Mouse (Mus musculus): Measurements from ENCODE around the gene Bex1. TPM values are rescaled to one million over a fixed set of nuclear protein-coding genes. Genes with fewer than 3 reads are reported as not detected.

Bex1 gene
- polyA plus RNA-seq, 1 experiment: 1.9 TPM

DNA sequence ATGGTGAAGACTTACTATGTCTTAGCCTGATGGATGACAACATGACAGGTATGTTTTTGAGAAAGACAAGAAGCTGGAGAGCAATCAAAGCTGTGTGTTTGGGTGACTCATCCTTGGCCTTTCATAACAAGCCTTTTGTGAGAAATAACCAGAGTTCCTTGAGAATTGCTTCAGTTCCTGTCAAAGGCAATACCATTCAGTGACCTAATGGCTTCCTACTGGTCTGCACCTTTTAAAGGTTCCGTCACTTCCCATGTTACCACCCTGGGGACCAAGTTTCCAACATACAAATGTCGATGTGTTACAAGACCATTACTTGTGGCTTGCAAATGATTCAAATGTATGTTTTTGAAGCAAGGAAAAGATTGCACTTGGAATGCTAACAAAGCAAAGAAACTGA is 27.9 kb upstream of the Bex1 start:
- H3K27me3 ChIP-seq (ENCODE audit: control insufficient read depth, insufficient read depth, low read length): no peaks in the 10 kb centered on the region
- H3K36me3 ChIP-seq (ENCODE audit: control insufficient read depth, insufficient read depth, low read length): no peaks in the 10 kb centered on the region
- H3K4me1 ChIP-seq (ENCODE audit: control insufficient read depth, insufficient read depth, low read length): no peaks in the 10 kb centered on the region
- H3K27ac ChIP-seq (ENCODE audit: control insufficient read depth, insufficient read depth, low read depth, low read length): peak overlapping the region; percentile 36; the same call in 1 of the 2 replicates
- no peak for TF ChIP-seq CTCF (IDR thresholded peaks at IDR 0.05; ENCODE audit: control insufficient read depth, insufficient read depth, insufficient replicate concordance, low read depth, low read length)
- TF ChIP-seq POLR2A (IDR thresholded peaks at IDR 0.05; ENCODE audit: control insufficient read depth, low read depth, low read length): no peak
- no peak overlapping the region for H3K4me3 ChIP-seq (ENCODE audit: control insufficient read depth, low read depth, low read length)

DNA sequence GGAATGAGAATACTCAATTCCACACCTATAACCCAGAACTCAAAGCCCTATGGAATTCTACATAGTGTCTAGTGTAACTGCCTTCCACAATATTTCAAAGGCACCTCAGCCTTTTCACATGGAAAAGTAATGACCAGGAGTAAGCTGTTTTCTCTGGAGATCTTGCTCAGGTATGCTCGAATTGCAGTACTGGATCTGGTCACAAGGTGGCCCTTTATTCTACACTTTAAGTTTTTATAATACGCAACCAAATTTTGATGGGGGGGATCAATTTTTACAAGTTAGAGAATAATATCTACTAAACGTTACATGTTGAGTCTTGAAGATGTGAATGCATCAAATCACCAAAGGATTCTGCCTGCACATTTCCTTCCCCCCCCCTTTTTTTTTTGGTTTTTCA is 22.8 kb upstream of the Bex1 start:
- TF ChIP-seq CTCF (IDR thresholded peaks at IDR 0.05; ENCODE audit: control insufficient read depth, insufficient read depth, insufficient replicate concordance, low read depth, low read length): no peak
- TF ChIP-seq POLR2A (IDR thresholded peaks at IDR 0.05; ENCODE audit: control insufficient read depth, low read depth, low read length): no peak
- no peaks in the 10 kb centered on the region for H3K4me1 ChIP-seq (ENCODE audit: control insufficient read depth, insufficient read depth, low read length)
- H3K27me3 ChIP-seq (ENCODE audit: control insufficient read depth, insufficient read depth, low read length): no peaks in the 10 kb centered on the region
- H3K36me3 ChIP-seq (ENCODE audit: control insufficient read depth, insufficient read depth, low read length): no peaks in the 10 kb centered on the region
- no peak overlapping the region for H3K4me3 ChIP-seq (ENCODE audit: control insufficient read depth, low read depth, low read length)
- H3K27ac ChIP-seq (ENCODE audit: control insufficient read depth, insufficient read depth, low read depth, low read length): no peak overlapping the region

DNA sequence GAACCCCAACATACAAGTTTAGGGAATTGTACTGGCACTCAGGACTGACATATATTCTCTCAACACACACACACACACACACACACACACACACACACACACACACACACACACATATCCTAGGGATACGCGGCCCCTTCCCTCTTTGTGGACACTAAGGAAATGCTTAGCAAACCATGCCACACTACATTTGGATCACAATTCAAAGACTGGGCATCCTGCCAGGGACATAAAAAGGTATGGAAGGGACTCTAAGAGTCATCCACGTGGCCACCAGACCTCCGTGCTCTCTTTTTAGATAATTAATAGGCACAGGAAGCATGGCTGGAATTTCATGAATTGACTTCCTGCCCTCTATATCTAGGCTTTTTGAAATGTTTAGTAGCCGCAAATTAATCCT is 12.5 kb upstream of the Bex1 start:
- Histone ChIP-seq H3K27ac (ENCODE audit: control insufficient read depth, insufficient read depth, low read depth, low read length) (no peak overlapping the region), H3K27me3 (ENCODE audit: control insufficient read depth, insufficient read depth, low read length) (no peaks in the 10 kb centered on the region), H3K4me1 (ENCODE audit: control insufficient read depth, insufficient read depth, low read length) (no peaks in the 10 kb centered on the region), H3K4me3 (ENCODE audit: control insufficient read depth, low read depth, low read length) (no peak overlapping the region), H3K36me3 (ENCODE audit: control insufficient read depth, insufficient read depth, low read length) (no peaks in the 10 kb centered on the region)
- no peak for TF ChIP-seq CTCF (IDR thresholded peaks at IDR 0.05; ENCODE audit: control insufficient read depth, insufficient read depth, insufficient replicate concordance, low read depth, low read length)
- no peak for TF ChIP-seq POLR2A (IDR thresholded peaks at IDR 0.05; ENCODE audit: control insufficient read depth, low read depth, low read length)

DNA sequence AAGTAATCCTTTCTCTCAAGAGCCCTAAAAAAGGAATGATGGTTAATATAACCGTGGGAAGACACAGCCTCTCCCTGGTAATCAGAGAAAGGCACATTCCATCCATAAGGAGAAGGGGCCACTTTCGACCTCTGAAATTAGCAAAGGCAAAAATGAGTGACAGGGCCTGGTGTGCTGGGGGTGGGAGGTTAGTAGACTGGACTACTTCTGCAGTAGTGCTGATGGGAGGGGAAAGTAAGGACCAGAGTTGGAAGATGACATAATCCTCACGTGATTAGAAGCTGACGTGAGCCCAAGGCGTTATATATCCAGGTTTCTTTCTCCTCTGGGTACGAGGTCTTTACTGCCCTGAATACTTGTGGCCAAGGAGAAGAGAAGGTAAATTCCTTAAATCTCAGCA is 8.4 kb upstream of the Bex1 start:
- Histone ChIP-seq H3K27me3 (ENCODE audit: control insufficient read depth, insufficient read depth, low read length) (no peaks in the 10 kb centered on the region), H3K4me1 (ENCODE audit: control insufficient read depth, insufficient read depth, low read length) (no peaks in the 10 kb centered on the region), H3K4me3 (ENCODE audit: control insufficient read depth, low read depth, low read length) (no peak overlapping the region), H3K27ac (ENCODE audit: control insufficient read depth, insufficient read depth, low read depth, low read length) (no peak overlapping the region), H3K36me3 (ENCODE audit: control insufficient read depth, insufficient read depth, low read length) (no peaks in the 10 kb centered on the region)
- TF ChIP-seq POLR2A (IDR thresholded peaks at IDR 0.05; ENCODE audit: control insufficient read depth, low read depth, low read length): no peak
- no peak for TF ChIP-seq CTCF (IDR thresholded peaks at IDR 0.05; ENCODE audit: control insufficient read depth, insufficient read depth, insufficient replicate concordance, low read depth, low read length)

DNA sequence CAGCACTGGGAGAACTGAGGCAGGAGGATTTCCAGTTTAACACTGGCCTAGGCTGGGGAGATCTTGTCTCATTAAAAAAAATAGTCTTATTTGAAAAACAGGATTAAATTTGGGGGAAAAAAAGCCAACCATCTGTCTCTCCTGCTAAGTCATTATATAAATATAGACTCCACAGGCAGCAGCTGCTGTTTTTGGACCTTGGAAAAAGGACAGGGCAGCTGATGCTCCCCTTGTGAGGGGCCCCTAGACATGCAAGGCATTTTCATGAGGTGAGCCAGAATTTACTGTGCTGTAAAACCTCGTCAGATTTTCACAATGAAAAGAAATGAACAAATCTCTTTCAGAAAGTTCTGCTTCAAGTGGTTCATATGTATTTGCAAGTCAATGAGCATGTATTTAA is 990 bp upstream of the Bex1 start:
- H3K4me1 ChIP-seq (ENCODE audit: control insufficient read depth, insufficient read depth, low read length): no peaks in the 10 kb centered on the region
- no peaks in the 10 kb centered on the region for H3K27me3 ChIP-seq (ENCODE audit: control insufficient read depth, insufficient read depth, low read length)
- H3K36me3 ChIP-seq (ENCODE audit: control insufficient read depth, insufficient read depth, low read length): no peaks in the 10 kb centered on the region
- TF ChIP-seq CTCF (IDR thresholded peaks at IDR 0.05; ENCODE audit: control insufficient read depth, insufficient read depth, insufficient replicate concordance, low read depth, low read length): no peak
- no peak for TF ChIP-seq POLR2A (IDR thresholded peaks at IDR 0.05; ENCODE audit: control insufficient read depth, low read depth, low read length)
- H3K4me3 ChIP-seq (ENCODE audit: control insufficient read depth, low read depth, low read length): no peak overlapping the region
- H3K27ac ChIP-seq (ENCODE audit: control insufficient read depth, insufficient read depth, low read depth, low read length): no peak overlapping the region

DNA sequence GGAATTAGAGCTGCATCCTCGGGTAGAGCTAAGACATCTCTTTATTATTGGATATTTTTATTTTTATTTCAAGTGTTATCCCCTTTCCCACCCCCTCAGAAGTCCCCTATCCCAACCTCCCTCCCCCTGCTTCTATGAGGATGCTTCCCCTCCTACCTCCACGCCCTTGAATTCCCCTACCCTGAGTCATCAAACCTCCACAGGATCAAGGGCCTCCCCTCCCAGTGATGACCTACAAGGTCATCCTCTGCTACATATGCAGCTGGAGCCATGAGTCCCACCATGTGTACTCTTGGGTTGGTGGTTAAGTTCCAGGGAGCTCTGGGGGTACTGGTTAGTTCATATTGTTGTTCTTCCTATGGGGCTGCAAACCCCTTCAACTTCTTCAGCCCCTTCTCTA is 1.9 kb downstream of the Bex1 start:
- no peaks in the 10 kb centered on the region for H3K27me3 ChIP-seq (ENCODE audit: control insufficient read depth, insufficient read depth, low read length)
- H3K4me1 ChIP-seq (ENCODE audit: control insufficient read depth, insufficient read depth, low read length): no peaks in the 10 kb centered on the region
- no peaks in the 10 kb centered on the region for H3K36me3 ChIP-seq (ENCODE audit: control insufficient read depth, insufficient read depth, low read length)
- H3K27ac ChIP-seq (ENCODE audit: control insufficient read depth, insufficient read depth, low read depth, low read length): no peak overlapping the region
- H3K4me3 ChIP-seq (ENCODE audit: control insufficient read depth, low read depth, low read length): no peak overlapping the region
- TF ChIP-seq CTCF (IDR thresholded peaks at IDR 0.05; ENCODE audit: control insufficient read depth, insufficient read depth, insufficient replicate concordance, low read depth, low read length) (no peak), POLR2A (IDR thresholded peaks at IDR 0.05; ENCODE audit: control insufficient read depth, low read depth, low read length) (no peak)

DNA sequence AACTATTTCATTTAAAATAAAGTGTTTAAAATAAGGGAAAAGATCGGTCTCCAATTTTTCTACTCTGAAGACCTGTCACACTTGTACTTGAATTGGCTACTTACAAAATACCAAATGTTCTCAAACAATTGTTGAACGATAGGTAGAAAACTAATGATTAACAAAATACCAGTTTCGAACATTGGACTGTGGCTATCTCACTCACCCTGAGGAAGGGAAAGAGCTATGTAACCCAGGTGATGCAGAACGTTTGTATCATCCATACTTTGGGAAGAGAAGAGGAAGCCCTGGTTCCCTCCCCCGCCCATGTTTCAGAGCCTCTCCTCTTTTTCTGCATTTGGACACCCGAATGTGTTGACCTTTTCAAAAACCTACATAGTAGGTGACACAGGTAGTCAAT is 10.9 kb downstream of the Bex1 start:
- no peak for TF ChIP-seq POLR2A (IDR thresholded peaks at IDR 0.05; ENCODE audit: control insufficient read depth, low read depth, low read length)
- no peak for TF ChIP-seq CTCF (IDR thresholded peaks at IDR 0.05; ENCODE audit: control insufficient read depth, insufficient read depth, insufficient replicate concordance, low read depth, low read length)

DNA sequence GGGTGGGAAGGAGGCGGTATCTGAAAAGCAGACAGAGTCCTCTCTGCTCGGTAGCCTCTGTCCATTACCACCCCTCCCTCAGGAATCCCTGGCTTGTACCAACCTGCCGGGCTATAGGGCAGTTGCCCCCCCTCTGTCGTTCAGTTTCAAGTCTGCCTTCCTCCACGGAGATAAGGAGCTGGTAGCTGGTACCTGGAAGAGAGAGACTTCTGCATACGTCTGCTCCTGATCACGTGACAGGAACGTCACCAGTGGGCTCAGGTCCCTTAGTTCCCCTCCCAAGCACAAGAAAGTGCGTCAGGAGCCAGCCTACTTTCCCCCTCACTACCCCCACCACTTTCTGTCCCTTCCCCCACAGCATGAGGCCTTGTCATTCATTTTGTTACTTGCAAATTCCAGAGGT is 11.6 kb downstream of the Bex1 start, which contains the start of gene Tceal5:
Gene Tceal5 (minus strand): TSS at position 213 of the 403 bp plus-strand sequence.
- Histone ChIP-seq H3K27me3 (ENCODE audit: control insufficient read depth, insufficient read depth, low read length) (no peaks in the 10 kb centered on the region), H3K36me3 (ENCODE audit: control insufficient read depth, insufficient read depth, low read length) (no peaks in the 10 kb centered on the region), H3K27ac (ENCODE audit: control insufficient read depth, insufficient read depth, low read depth, low read length) (no peak within 1 kb of the TSS), H3K4me3 (ENCODE audit: control insufficient read depth, low read depth, low read length) (peak within 1 kb of the TSS; percentile 7; the same call in 1 of the 2 replicates), H3K4me1 (ENCODE audit: control insufficient read depth, insufficient read depth, low read length) (no peaks in the 10 kb centered on the region; the same call in 1 of the 2 replicates)
- no peak for TF ChIP-seq CTCF (IDR thresholded peaks at IDR 0.05; ENCODE audit: control insufficient read depth, insufficient read depth, insufficient replicate concordance, low read depth, low read length)
- TF ChIP-seq POLR2A (IDR thresholded peaks at IDR 0.05; ENCODE audit: control insufficient read depth, low read depth, low read length): no peak

More for the DNA sequence above, 10.9 kb downstream of the Bex1 start:
- Histone ChIP-seq H3K4me3 (ENCODE audit: control insufficient read depth, low read depth, low read length) (no peak overlapping the region), H3K4me1 (ENCODE audit: control insufficient read depth, insufficient read depth, low read length) (no peaks in the 10 kb centered on the region; the same call in 1 of the 2 replicates), H3K27me3 (ENCODE audit: control insufficient read depth, insufficient read depth, low read length) (no peaks in the 10 kb centered on the region), H3K36me3 (ENCODE audit: control insufficient read depth, insufficient read depth, low read length) (no peaks in the 10 kb centered on the region), H3K27ac (ENCODE audit: control insufficient read depth, insufficient read depth, low read depth, low read length) (no peak overlapping the region)
